Mouse (Mus musculus) heart, adult 11 months (tissue): Measurements from ENCODE around the gene Eps8l2.

ENCODE experiments used
- DNase-seq: peaks from one replicate; pipeline ENCODE4 v3.0.0; 2022

Eps8l2 gene

GRCm38 (mm10) chr7:141330706-141331105, 8.0 kb upstream of the Eps8l2 start:
- no peak for DNase-seq

GRCm38 (mm10) chr7:141331990-141332389, 6.7 kb upstream of the Eps8l2 start:
- no peak for DNase-seq

GRCm38 (mm10) chr7:141335044-141335579, 3.6 kb upstream of the Eps8l2 start:
- DNase-seq = peak; percentile 87

- peak; percentile 87 for DNase-seq
Measured at GRCm38 (mm10) chr7:141335682-141336081, 3.0 kb upstream of the Eps8l2 start.

GRCm38 (mm10) chr7:141336296-141336695, 2.4 kb upstream of the Eps8l2 start:
- DNase-seq = peak; percentile 87

GRCm38 (mm10) chr7:141337716-141338416, 814 bp upstream of the Eps8l2 start:
- peak; percentile 92 for DNase-seq

- DNase-seq = no peak
Measured at GRCm38 (mm10) chr7:141339215-141339920, 688 bp downstream of the Eps8l2 start.

GRCm38 (mm10) chr7:141340023-141340422, 1.3 kb downstream of the Eps8l2 start:
- DNase-seq = peak; percentile 80

- DNase-seq = peak; percentile 89
Measured at GRCm38 (mm10) chr7:141340476-141340875, 1.8 kb downstream of the Eps8l2 start.

DNA sequence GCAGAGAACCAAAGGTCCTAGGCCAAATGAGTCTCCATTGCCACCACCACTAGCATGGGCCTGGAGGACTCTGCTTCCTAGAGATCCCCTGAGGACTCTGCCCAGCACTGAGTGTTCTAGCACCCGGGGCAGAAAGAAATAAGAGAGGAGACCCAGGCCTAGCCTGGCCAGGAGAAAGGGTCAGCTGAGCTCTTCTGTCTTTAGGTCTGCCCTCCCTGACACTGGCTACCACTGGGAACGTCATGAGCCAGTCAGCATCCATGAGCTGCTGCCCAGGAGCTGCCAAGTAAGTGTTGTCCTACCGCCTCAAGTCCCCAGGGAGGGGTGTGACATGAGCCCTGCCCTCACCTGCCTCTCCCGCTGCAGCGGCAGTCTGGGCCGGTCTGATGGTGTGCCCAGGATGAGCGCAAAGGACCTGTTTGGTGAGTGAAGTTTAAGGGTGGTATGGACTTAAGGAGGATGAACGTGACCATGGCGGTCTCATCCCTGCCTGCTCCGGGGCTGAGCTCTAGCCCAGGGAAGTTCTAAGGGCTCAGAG, 3.1 kb downstream of the Eps8l2 start:
- peak; percentile 86 for DNase-seq

- no peak for DNase-seq
Measured at GRCm38 (mm10) chr7:141343230-141343629, 4.5 kb downstream of the Eps8l2 start.

GRCm38 (mm10) chr7:141343696-141344095, 5.0 kb downstream of the Eps8l2 start:
- DNase-seq = no peak

GRCm38 (mm10) chr7:141344787-141345186, 6.1 kb downstream of the Eps8l2 start:
- DNase-seq = no peak

- no peak for DNase-seq
Measured at GRCm38 (mm10) chr7:141351061-141351460, 12.4 kb downstream of the Eps8l2 start.

DNA sequence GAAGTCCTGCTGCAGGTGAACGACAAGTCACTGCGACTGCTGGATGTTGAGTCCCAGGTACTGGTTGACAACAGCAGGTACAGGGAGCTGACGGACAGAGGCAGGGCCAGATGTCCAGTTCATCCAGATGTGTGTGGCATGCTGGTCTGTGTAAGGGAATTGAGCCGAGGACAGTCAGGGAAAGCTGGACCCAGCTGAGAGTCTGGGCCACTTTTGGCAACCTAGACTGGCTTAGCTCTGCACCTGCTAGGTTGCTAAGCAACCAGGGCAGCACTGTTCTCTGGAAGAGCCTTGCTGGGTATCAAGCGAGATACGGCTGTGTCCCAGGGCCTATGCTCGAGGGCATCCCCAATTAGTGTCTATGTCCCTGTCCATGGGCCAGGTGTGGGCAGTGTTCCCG, 16.4 kb downstream of the Eps8l2 start:
- DNase-seq = no peak

GRCm38 (mm10) chr7:141355626-141356326, 17.1 kb downstream of the Eps8l2 start:
- no peak for DNase-seq

GRCm38 (mm10) chr7:141356971-141357370, 18.3 kb downstream of the Eps8l2 start:
- no peak for DNase-seq

- no peak for DNase-seq
Measured at GRCm38 (mm10) chr7:141361510-141361909, 22.8 kb downstream of the Eps8l2 start.

DNA sequence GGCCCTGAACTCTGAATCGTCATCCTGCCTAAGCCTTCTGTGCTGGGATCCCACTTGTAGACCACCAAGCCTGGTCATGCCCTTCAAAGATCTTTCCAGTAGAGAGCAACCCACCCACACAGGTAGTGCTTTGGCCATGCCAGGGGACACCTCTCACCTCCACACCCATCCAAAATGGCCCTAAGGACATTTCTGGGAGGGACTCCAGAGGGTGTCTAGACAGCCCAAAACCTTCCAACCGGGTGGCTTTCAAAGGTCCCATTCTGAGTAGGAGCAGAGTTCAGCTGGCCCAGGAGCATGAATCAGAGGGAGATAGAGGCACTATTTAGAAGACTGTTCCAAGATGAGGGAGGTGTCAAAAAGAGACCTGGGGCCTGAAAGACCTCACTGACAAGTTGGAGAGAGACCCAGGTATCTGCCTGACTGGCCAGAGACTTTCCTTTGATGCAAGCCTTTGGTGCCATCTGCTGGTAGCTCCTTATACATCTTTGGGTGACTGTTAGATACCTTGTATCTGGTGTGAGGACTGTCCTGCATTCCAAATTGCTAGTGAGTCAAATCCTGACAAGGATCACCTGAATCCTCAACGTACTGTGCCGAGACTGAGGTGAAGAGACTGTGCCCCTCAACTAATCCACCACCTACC, 24.5 kb downstream of the Eps8l2 start:
- peak; percentile 91 for DNase-seq

DNA sequence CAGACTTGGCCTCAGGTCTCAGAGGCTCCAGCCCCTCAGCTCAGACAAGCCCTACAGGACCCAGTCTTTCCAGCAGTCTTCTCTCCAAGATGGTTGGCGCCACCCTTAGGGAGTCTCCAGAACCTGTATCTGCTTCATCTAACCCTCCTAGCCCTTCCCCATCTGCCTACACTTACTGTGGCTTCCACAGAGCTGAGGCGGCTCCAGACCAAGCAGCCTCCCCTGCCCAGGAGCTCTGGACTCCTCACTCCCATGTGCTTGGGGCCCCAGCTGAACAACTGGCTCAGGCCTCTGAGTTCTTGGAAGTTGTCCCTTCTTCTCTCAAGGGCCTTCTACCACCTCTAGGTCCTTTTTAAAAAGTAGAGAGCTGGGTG, 25.1 kb downstream of the Eps8l2 start:
- no peak for DNase-seq

- DNase-seq = no peak
Measured at GRCm38 (mm10) chr7:141364349-141365048, 25.8 kb downstream of the Eps8l2 start.

DNA sequence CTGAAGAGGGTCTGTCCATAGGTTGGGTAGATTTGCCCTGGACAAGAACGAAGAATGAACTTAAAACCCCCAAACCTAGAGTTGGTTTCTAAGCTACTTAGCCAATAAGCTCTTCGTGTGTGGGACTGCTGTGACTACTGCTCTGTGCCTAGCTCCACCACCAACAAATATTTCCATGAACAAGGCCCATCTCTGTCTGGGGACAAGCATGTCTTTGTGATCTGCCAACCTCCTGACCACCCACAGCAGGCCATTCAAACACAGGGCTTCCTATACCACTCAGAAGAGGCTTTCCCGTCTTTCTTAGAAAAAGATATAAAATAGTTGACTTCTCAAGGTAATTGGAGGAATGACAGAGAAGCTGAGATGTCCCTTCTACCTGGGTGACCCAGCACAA, 26.4 kb downstream of the Eps8l2 start:
- no peak for DNase-seq
